Mouse (Mus musculus): ENCODE data around the gene Plekha5.
A peak's percentile ranks its signal among the peaks of the same experiment; 100 is the strongest.

The Plekha5 gene

DNA sequence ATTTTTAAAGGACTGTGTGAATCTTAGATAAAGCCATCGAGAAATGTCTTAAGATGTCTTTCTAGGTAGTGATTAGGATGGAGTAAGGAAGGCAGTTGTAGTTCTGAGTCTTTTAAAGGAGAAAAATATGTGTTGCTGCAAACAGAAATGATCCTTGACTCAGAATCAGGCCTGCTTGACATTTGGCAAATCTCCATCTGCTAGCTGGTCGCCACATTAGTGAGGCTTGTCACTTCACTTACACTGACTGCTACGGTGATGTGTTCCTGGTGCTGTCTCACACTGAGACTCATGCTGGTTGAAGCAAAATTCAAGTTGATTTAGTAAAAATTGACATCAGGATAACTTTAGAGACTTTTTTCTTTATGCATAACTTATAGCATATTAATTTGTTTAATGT lies 32.0 kb downstream of the Plekha5 start:
- no peak for DNase-seq (ENCODE audit: low read depth, low spot score)

DNA sequence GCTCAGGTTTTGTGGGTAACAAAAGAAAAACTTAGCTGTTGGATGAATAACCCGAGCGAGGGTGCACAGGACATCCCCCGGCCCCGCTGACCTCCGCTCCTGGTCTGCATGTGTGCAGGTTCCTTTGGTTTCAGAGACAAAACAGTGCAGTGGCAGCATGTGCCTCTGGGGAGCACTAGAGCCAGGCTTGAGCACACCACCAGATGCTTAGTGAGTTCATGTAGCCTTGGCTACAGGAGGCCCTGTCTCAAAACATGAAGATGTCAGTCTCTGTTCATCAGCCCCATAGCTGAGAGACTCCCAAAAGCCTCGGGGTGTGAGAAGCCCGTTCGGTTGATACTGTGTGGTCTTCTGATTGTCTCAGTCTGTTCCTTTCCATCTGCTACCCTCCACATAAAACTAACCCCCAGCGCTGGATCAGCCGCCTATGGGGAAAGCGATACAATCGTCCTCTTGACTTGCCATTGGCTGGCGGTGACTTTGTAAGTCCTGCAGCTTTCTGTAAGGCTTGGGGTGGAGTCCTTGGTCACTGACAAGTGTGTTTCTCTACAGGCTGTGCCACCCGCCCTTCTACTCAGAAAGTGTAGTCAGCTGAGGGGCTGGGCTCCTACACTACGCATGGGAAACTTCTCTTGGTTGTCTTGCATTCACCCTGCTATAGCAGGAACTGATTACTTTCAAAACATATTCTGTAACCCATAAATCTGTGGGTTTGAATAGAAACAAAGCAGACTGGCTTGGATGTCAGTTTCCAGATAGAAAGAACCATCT lies 32.7 kb downstream of the Plekha5 start:
- DNase-seq (ENCODE audit: low read depth, low spot score), result no peak

DNA sequence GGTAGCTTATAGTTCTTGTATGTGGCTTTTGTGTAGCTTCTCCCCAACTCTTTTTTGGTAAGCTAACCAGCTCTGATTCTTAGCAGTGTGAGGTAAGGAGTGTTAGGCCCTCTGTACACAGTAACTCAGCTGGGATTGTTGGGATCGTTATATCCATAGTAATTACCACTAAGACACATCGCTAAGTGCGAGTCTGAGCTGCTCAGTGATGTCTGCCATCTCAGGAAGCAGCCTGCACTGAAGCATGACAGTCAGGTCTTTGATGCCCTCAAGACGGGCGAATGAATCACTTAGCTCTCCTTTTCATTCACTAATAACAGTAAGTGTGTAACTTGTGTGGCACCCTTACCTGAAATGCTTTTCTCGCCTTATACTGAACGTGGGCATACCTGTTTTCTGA lies 36.5 kb downstream of the Plekha5 start:
- no peak for DNase-seq (ENCODE audit: low read depth, low spot score)

DNA sequence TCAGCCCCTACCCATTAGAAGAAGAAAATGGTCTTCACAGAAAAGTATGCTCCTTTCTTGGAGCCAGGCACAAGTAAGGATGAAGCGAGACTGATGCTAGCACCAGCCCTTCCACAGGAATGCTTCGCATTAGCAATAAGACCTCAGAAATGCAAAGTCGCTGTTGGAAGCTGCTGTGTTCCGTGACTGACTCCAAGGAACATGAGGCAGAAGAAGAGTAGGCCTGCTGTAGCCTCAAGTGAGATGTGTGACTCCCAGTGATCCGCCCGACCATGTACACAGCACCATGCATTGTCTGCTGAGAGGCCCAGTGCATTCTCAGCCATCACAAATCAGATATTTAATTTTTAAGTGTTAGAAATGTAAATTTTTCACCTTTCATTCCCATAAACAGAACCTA lies 41.0 kb downstream of the Plekha5 start:
- DNase-seq (ENCODE audit: low read depth, low spot score), result no peak

DNA sequence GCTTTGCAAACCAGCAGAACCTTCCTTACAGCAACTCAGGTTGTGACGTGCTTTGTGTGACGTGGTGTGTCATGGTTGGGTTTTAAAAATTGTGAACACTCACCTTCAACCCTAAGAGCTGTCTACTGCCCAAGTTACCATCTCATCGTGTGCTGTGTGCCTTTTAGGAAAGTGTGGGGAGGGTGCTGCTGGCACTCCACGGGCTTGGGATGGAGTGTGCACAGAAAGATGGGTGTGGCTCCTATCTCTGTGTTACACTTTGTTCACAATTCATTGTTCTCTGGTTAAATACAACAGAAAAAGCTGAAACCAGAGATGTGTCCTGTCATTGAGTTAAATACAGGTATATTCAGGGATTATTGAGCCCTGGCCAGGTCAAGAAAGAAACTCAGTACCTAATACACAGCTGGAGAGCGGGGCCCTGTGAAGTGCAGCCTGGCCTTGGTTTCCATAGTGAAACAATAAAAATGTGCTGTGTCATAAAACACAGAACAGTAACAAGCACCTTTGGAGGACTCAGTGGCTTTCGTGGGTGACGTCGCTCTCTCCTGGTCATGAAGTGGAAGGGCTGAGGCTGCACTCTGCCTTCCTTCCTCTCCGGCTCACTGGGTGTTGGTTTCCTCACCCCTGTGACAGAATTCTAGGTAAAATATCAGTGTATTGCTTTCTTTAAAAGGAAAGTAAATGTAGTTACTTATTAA lies 42.2 kb downstream of the Plekha5 start:
- DNase-seq (ENCODE audit: low read depth, low spot score), result no peak

DNA sequence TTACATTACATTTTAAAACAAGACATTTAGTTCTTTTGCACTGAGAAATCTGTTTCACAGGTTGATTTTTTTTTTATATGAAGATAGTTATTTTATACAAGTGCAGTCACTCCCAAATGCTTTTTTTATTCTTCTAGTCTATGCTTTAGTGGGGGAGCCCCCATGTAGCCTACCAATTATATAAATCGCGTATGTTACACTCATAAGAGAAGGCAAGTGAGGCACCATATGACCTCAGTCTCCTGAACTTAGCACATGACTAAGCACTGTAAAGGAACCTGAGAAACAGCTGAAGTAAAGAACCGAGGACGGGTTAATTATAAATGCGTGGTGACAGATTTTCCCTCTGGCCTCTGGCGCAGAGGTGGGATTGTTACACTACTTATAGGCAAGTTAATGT lies 43.0 kb downstream of the Plekha5 start:
- DNase-seq (ENCODE audit: low read depth, low spot score), result no peak

DNA sequence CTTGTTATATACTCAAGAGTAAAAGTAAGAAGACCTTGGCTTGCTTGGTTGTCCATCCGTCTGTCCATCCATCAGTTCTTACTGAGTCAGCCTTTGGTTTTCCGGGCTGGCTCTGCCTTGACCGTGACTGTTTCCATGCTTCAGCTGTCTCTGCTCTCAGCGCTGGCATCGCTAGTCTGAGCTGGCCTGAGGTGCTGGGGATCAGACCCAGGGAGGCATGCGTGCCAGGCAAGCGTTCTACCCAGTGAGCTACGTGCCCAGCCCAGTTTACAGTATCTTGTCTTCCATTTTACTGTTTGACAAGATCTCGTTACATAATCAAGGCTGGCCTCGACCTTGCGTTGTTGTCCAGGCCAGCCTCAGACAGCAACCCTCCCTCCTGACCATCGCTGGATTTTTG lies 44.0 kb downstream of the Plekha5 start:
- no peak for DNase-seq (ENCODE audit: low read depth, low spot score)

DNA sequence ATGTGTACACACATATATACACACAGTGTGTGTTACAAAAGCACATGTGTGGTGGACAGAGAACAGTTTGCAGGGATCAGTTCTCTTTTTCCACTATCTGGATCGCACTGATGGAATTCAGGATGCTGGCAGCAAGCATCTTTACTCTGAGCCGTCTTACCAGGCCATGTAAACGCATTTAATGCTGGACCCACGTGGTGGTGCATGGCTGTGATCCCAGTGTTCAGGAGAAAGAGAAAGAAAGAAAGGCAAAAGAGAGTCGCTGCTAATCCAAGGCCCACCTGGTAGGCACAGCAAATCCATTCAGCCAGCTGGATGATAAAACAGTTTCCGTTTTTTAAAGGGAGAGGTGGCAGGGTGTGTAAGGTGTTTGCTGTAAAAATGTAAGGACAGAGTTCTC lies 45.9 kb downstream of the Plekha5 start:
- no peak for DNase-seq (ENCODE audit: low read depth, low spot score)

DNA sequence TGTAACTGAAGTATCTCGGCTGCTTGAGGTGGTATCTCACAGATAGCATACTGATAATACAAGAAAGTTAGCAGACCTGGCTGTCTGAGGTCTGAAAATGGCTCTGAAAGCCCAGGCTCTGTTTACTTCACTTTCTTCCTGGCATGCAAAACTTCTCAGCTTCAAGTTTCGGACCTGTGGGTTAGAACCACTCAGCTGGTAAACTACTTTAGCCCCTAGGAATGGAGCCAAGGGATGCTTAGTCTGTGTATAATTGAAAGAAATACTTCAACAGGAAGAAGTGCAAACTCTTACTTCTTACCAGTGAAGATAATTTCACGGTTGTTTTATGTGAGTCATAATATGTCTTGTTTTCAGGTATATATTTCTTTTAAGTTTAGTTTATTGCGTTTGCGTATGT lies 47.9 kb downstream of the Plekha5 start:
- DNase-seq (ENCODE audit: low read depth, low spot score), result no peak

DNA sequence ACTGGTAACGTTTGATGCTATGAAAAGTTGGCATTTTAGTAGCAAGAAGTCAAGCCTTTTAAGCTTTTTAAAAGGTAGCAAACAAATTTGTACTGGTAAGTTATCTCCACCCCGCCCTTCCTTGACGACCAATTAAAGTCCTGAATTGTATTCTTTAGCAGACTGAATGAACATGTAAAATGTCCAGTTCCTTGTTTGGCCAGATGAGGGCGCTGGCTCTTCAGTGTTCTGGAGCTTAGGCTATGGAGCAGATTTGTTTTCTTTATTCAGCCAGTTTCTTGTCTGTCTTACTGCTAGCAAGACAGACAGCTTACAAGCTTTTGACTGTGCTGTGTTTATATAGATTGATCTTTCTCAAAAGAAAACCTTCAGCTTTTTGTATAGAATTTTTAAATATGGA lies 48.5 kb downstream of the Plekha5 start:
- peak; percentile 41 for DNase-seq (ENCODE audit: low read depth, low spot score)

DNA sequence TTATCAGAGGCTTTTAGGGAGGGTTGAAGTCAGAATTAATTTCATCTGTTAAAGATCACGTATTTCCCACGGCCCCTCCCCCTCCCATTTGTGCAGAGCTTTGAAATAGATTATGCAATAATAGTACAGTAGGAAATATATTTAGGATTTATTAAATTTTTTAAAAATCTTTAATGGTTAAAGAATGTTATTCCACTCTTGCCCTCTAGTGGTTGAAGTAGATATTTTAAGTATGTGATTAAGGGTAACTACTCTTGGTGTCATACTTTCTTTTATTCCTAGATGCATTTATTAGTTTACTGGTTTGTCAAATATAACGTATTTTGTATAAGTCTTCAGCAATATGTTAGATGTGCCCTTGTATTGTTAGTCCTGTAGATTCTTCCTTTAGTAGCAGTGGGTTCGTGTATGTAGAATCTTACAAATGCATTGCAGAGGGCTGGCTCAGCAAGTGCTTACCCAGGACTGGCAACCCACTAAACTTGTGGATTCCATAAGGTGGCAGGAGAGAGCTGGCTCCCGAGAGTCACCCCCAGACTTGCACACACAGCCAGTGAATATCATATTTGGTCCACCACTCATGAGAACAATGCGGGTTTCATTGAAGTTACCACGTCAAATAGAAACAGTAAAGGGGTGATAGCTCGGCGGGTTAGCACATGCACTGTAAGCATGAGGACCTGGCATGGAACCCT lies 51.7 kb downstream of the Plekha5 start:
- DNase-seq (ENCODE audit: low read depth, low spot score), result no peak

DNA sequence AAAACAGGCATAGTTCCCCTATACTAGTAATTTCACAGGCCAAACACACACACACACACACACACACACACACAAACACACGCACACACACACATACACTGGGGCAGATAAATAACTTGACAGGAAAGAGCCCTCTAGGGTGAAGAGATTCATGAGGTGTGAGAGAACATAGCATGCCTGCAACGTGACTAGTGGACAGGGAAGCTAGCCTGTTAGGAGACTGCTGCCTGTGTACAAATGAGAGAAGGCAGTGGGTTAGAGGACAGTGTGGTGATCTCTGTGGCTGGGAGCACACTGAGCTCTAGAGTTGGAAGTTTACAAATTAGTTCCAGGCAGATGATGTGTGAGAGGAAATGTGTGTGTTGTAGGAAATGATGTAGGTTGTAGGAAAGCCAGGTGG lies 53.1 kb downstream of the Plekha5 start:
- DNase-seq (ENCODE audit: low read depth, low spot score), result no peak

DNA sequence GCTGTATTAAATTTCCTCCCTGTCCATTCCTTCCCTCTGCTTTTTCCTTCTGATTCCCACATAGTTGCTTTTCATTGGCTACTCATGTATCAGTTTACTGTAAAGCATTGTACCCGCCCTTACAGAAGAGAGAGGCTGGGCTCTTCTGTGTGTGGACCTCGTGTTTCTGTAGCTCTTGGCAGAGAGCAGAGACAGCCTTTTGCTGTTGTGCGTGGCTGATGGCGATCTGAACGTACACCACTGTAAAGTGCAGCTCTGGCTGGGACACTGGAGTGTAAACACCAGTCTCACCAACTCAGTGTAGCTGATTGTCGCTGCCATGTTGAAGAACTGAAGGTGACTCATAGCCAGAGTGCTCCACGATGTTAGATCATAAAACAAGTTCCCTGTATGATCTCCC lies 54.2 kb downstream of the Plekha5 start:
- no peak for DNase-seq (ENCODE audit: low read depth, low spot score)

DNA sequence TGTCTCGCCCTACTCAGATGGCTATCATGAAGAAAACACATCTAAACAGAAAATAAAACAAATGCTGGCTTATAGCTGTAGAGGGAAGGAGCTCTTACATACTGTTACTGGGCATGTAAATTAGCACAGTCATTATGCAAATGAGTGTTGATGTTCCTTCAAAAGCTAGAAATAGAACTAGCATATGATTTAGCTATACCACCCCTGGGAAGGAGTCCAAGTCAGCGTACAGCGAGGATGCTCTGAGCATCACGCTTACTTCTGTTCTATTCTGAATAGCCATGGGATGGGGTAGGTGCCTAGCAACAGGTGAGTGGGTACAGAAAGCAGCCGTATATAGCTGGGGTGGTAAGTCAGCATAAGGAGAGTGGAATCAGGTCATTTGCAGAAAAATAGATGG lies 55.1 kb downstream of the Plekha5 start:
- DNase-seq (ENCODE audit: low read depth, low spot score), result no peak

DNA sequence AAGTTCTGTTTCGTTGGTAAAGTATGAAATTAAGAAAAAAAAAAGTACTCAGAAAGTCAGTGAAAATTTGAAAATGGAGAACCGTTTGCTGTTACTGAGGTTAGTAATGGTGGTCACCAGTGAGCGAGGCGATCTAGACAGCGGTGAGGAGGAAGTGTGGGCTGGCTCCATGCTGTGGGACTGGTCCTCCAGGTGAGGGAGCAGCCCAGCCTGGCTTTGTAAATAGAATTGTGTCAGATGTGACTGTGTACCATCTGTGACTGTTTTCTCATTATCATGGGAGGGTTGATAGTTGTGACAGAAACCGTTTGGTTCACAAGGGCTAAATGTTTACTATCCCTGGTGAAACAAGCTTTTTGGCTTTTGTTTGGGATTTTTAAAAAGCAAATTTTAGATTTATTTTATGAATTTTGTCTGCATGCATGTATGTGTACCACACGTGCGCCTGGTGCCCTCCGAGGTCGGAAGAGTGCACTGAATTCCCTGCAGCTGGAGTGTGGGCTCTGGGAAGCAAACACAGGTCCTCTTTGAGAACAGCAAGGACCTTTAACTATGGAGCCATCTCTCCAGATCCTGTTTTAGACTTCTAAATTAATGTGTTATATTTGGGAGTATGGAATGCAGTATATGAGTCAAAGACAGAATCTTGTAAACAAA lies 56.7 kb downstream of the Plekha5 start:
- DNase-seq (ENCODE audit: low read depth, low spot score), result no peak

DNA sequence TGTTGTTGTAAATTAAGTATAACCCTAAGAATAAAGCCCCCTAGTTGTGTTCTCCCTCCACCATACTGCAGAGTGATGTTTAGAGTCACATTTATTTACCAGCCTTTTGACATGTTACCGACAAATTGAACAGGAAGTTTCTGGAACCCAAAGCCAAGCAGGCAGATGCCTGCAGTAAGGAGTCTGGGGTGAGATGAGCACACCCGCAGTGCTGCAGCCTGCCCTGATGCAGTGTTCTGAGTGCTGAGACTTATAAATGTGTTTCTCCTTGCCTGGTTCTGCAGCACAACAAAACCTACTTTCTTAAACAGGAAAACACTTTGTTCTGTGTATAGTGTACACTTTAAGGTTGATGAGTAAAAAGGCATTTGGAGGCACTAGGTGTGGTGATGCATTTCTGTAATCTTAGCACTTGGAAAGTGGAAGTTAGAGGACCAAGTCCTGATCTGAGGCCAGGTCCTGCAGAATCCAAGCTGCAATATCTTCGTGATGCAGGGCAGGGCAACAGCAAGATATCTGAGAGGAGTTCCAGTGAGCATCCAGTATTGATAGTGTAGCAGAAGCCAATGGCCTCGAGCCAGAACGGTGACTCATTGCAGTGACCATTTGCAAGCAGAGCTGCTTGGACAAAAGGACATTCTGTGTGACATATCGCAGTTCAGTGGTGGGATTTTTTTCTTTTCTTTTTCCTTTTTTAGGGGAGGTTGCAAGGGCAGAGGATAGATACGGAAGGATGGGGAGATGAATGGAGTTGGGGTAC lies 58.0 kb downstream of the Plekha5 start:
- no peak for DNase-seq (ENCODE audit: low read depth, low spot score)

DNA sequence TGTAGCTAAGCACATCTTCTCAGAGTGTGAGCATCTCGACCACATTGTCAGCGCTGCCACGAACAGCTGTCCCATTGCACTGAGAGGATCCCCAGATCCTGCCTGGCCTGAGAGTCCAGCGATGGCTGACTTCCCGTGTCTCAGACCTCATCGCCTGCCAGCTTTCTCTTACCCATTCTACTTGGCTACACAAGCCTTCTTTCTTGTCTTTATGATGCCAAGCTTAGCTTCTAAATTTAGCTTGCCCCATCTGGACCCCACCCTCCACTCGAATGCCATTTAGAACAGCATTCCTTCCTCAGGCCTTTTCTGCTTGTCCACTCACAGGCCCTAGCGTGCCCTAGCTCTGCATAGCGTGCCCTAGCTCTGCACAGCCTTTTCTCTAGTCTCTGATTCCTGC lies 60.3 kb downstream of the Plekha5 start:
- DNase-seq (ENCODE audit: low read depth, low spot score), result no peak

DNA sequence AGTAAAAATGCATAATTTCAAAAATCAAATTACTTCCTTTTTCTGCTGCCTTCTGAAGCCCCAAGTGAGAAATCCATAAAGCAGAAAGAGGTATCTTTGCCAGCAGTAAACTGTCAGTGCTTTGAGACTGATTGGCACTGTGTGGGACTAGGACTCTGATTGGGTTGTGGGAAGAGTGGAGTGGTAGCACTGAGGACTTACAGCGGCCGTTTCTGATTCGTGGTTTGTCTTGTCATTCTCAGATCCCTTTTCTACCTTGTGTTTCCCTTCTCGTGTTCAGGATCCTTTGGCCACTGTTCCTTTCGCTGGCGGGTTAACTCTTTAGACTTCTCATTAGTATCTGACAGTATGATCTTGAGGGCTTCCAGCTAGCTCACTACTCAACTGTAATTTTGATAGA lies 61.8 kb downstream of the Plekha5 start:
- DNase-seq (ENCODE audit: low read depth, low spot score), result no peak

DNA sequence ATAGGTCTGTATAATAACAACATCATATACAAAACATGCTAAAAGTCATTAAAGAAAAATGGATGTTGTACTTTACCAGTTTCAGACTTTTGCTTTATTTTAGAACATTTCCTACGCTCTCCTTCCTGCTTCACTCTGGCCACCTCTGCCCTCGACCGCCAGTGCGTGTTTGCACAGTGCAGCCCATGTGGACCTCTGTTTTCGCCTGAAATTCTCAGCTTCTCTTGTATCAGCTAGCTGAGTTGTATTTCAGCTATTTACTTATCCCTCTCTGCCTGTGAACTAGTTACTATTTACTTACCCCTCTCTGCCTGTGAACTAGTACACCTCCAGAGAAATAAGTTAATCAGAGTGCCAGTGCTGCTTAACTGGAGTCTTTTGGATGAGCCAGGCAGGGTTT lies 62.8 kb downstream of the Plekha5 start:
- no peak for DNase-seq (ENCODE audit: low read depth, low spot score)

DNA sequence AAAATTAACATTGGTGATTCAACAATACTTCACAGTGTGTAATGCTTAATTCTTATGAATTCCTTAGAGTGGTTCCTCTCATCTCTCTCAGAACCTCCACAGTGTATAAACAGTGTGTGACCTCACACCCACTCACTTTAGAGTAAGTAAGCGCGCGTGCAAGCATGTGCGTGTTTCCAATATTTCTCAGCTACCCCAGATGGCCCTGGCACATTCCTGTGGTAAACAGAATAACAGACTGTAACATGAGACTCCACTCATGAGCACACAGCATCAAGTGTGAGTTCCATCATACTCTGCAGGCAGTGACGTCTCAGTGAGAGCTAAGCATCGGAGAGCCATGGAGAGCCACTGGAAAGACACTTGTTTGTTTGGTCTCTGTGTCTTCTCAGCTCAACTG lies 63.6 kb downstream of the Plekha5 start:
- DNase-seq (ENCODE audit: low read depth, low spot score), result no peak

DNA sequence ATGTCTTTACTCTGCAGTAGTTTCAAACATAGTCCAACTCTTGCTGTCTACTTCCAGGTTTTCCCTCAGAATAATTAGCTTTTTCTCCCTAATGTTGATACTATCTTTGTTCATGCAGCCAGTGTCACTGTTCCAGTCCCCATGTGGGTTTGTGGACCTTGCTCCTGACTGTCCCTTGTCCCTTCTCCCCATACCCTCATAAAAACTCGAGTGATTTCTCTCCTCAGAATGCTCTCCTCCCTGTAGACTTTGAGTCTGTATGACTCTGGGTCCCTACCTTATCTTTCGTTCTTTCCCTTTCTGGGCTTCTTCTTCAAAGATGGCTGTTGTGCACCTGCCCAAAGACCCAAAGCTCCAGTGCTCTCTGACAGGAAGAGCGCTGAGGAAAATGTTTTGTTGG lies 64.8 kb downstream of the Plekha5 start:
- DNase-seq (ENCODE audit: low read depth, low spot score), result no peak

DNA sequence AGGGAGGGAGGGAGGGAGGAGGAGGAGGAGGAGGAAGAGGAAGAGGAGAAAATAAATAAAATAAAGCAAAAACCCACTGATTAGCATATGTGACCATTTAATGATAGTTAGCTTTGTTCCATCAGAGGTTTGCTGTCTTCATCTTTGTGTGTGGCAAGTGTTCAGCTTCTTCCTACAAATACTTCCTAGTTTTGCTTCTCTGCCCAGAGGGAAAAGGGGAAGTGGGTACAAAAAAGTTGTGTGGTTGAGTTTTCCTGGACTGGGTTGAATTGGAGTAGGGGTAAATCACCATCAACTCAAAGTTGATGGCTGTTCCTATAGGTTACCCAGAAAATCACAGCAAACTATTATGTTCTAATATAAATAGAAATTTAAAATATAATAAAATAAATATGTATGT lies 65.7 kb downstream of the Plekha5 start:
- DNase-seq (ENCODE audit: low read depth, low spot score), result no peak
